Mouse (Mus musculus) C2C12 (cell line): ENCODE measurements around the gene Rai14.

Source experiments
- CEBPB ChIP-seq: IDR thresholded peaks from one replicate; pipeline ENCODE4 v1.6.1; 2011; ENCODE audit warnings: low read depth, mild to moderate bottlenecking, control low read depth, moderate library complexity
- CTCF ChIP-seq: IDR thresholded peaks from one replicate; pipeline ENCODE4 v1.5.1; 2011; ENCODE audit not compliant: control insufficient read depth, insufficient read depth, insufficient read length
- MYOG ChIP-seq: IDR thresholded peaks from one replicate; pipeline ENCODE4 v1.6.1; 2011; ENCODE audit not compliant: control insufficient read depth, insufficient read length; ENCODE audit errors: extremely low read depth

DNA sequence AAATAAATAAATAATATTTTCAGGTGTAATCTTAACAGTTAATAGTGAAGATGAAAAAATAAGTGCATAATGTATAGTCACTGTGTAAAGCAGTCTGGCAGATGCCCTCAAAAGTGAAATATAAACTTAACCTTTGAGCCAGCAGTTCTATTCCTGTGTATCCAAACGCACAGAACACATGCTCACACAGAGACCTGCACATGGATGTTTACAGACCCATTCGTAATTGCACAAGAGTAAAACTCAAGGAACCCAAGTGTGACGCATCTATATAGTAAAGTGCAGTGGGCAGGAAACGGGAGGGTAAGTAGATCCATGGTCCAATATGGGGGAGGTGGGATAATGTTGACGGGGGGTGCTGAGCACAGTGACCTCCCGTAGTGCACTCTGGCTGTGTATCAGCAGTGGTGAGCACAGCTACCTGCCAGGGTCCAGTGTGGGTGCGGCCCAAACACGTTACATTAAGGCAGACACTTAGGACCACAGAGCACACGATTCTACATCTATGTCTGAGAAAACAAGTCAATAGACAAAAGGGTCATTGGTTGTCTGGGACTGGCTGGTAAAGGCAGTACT lies 13.4 kb downstream of the Rai14 start:
- TF ChIP-seq CTCF (no peak), CEBPB (no peak), MYOG (no peak)
